10 mouse cellular contexts compared by ENCODE assay signal in genomic region chr4:129739111-129739645, GRCm38 (mm10). TPM values are rescaled to one million over a fixed set of nuclear protein-coding genes. Genes with fewer than 3 reads are reported as not detected.
DNase-seq lines count a peak whose midpoint lies in the region; ATAC-seq lines count a peak whose summit lies in the region.
"Had no signal": no experiment of that assay in that cellular context is flagged by ENCODE, and none has a peak within 500 bp of the region (broad histone marks: within the 10 kb centered on the region; RNA-seq: fewer than 3 reads in every experiment).

No protein-coding gene starts in this region.

- no peaks in the 10 kb centered on the region for H3K9me3 ChIP-seq in lung, embryonic 16.5 days (ENCODE audit: control insufficient read depth, low read length)
- H3K9me3 ChIP-seq in intestine, embryonic 16.5 days (ENCODE audit: control insufficient read depth, low read length), result no peaks in the 10 kb centered on the region
- no peaks in the 10 kb centered on the region for H3K9me3 ChIP-seq in neural tube, embryonic 14.5 days (ENCODE audit: control insufficient read depth, low read length)

- 54% methylated on average over 4 of the region's 4 CpGs for WGBS in lung, embryonic 16.5 days
- WGBS in intestine, embryonic 16.5 days, result 64% methylated on average over 4 of the region's 4 CpGs
- WGBS in neural tube, embryonic 14.5 days, result 84% methylated on average over 4 of the region's 4 CpGs

- intact Hi-C loops in heart, postnatal 25 days (cut with DNase I), result no loop called here

- peaks cover 31% of the 10 kb centered on the region for H3K4me1 ChIP-seq in lung, embryonic 16.5 days (replicated peaks; ENCODE audit: control insufficient read depth, insufficient read depth, low read length)
- H3K4me1 ChIP-seq in intestine, embryonic 16.5 days (ENCODE audit: control insufficient read depth, insufficient read depth, low read length), result peaks cover 15% of the 10 kb centered on the region; the same call in 1 of the 2 replicates
- H3K4me1 ChIP-seq in neural tube, embryonic 14.5 days (ENCODE audit: control insufficient read depth, insufficient read depth, low read length), result peaks cover 19% of the 10 kb centered on the region

- no peaks in the 10 kb centered on the region for H3K27me3 ChIP-seq in lung, embryonic 16.5 days (ENCODE audit: control insufficient read depth, insufficient read depth, low read depth, low read length)
- no peaks in the 10 kb centered on the region for H3K27me3 ChIP-seq in intestine, embryonic 16.5 days (replicated peaks; ENCODE audit: control insufficient read depth, insufficient read depth, low read length)
- H3K27me3 ChIP-seq in neural tube, embryonic 14.5 days (ENCODE audit: control insufficient read depth, insufficient read depth, low read length), result no peaks in the 10 kb centered on the region

- no peaks in the 10 kb centered on the region for H3K36me3 ChIP-seq in lung, embryonic 16.5 days (ENCODE audit: control insufficient read depth, insufficient read depth, low read length)
- H3K36me3 ChIP-seq in intestine, embryonic 16.5 days (ENCODE audit: control insufficient read depth, insufficient read depth, low read length), result no peaks in the 10 kb centered on the region
- H3K36me3 ChIP-seq in neural tube, embryonic 14.5 days (ENCODE audit: control insufficient read depth, insufficient read depth, low read length), result no peaks in the 10 kb centered on the region

- ATAC-seq in lung, embryonic 16.5 days (ENCODE audit: low read depth), result no peak
- ATAC-seq in intestine, embryonic 16.5 days, result no peak
- ATAC-seq in neural tube, embryonic 14.5 days (ENCODE audit: low read depth), result no peak
- no peak for ATAC-seq in megakaryocyte progenitor cell, adult 5-6 weeks (replicated peaks; ENCODE audit: poor library complexity)

- no peak overlapping the region for H3K27ac ChIP-seq in lung, embryonic 16.5 days (ENCODE audit: low read length)
- H3K27ac ChIP-seq in intestine, embryonic 16.5 days (ENCODE audit: low read length), result no peak overlapping the region
- no peak overlapping the region for H3K27ac ChIP-seq in neural tube, embryonic 14.5 days (ENCODE audit: low read depth, low read length)

- no peak overlapping the region for H3K4me3 ChIP-seq in lung, embryonic 16.5 days (ENCODE audit: low read length)
- H3K4me3 ChIP-seq in intestine, embryonic 16.5 days (ENCODE audit: low read length), result 0 out of 2 replicates have a peak overlapping the region, but pooled peaks have one; percentile 5
- peak overlapping the region; percentile 0; the same call in 1 of the 2 replicates for H3K4me3 ChIP-seq in neural tube, embryonic 14.5 days (ENCODE audit: low read depth, low read length)

- peak; percentile 23 for DNase-seq in heart, adult 11 months
- no peak for DNase-seq in heart, postnatal 25 days (ENCODE audit: low spot score)
- no peak for DNase-seq in lung, postnatal 25 days (ENCODE audit: low spot score)
- DNase-seq in Muller cell, postnatal 12 days (ENCODE audit: inconsistent ontology term), result no peak
- DNase-seq: cerebellum, adult 11-12 months; kidney, adult 9 months had no signal

- H3K4me2 ChIP-seq in lung, embryonic 16.5 days (ENCODE audit: low read depth, low read length), result peak overlapping the region; percentile 64
- peak overlapping the region; percentile 22; the same call in 1 of the 2 replicates for H3K4me2 ChIP-seq in intestine, embryonic 16.5 days (ENCODE audit: low read depth, low read length)
- H3K4me2 ChIP-seq in neural tube, embryonic 14.5 days (ENCODE audit: low read depth, low read length), result peak overlapping the region; percentile 80; the same call in 1 of the 2 replicates

- no peak overlapping the region for H3K9ac ChIP-seq in lung, embryonic 16.5 days (ENCODE audit: low read length)
- H3K9ac ChIP-seq in intestine, embryonic 16.5 days (ENCODE audit: low read depth, low read length), result no peak overlapping the region
- no peak overlapping the region for H3K9ac ChIP-seq in neural tube, embryonic 14.5 days (replicated peaks; ENCODE audit: low read depth, low read length)

RNA-seq across cellular contexts. Expression of gene Khdrbs1, which starts 2.9 kb away (rescaled TPM):
- 10 to 100 TPM; 38.0 to 46.9 TPM for total RNA-seq in heart, postnatal 25 days (2021)
- polyA plus RNA-seq in lung, embryonic 16.5 days (2015; fragmentation: Nextera tagmentation; extraction: Ambion mirVana), result 84.3 and 93.1 TPM in 2 replicates
- 62.2 and 62.6 TPM in 2 replicates for polyA plus RNA-seq in intestine, embryonic 16.5 days (2015; fragmentation: Nextera tagmentation; extraction: Ambion mirVana)
- polyA plus RNA-seq in neural tube, embryonic 14.5 days (2014; fragmentation: Nextera tagmentation; extraction: Ambion mirVana), result 105 and 141 TPM in 2 replicates
- 104 and 118 TPM in 2 replicates for total RNA-seq in megakaryocyte progenitor cell, adult 5-6 weeks (2015)
- total RNA-seq in megakaryocyte progenitor cell, adult 5-6 weeks (2017), result 87.7 and 97.3 TPM in 2 replicates

RNA-seq across cellular contexts. Expression of gene Tmem39b, which starts 42.5 kb away (rescaled TPM):
- total RNA-seq in heart, postnatal 25 days (2021), result 1 to 10 TPM; 5.3 to 5.7 TPM
- 10.5 and 13.4 TPM in 2 replicates for polyA plus RNA-seq in lung, embryonic 16.5 days (2015; fragmentation: Nextera tagmentation; extraction: Ambion mirVana)
- 9.2 and 10.6 TPM in 2 replicates for polyA plus RNA-seq in intestine, embryonic 16.5 days (2015; fragmentation: Nextera tagmentation; extraction: Ambion mirVana)
- 22.9 and 23.3 TPM in 2 replicates for polyA plus RNA-seq in neural tube, embryonic 14.5 days (2014; fragmentation: Nextera tagmentation; extraction: Ambion mirVana)
- 23.5 and 26.4 TPM in 2 replicates for total RNA-seq in megakaryocyte progenitor cell, adult 5-6 weeks (2015)
- total RNA-seq in megakaryocyte progenitor cell, adult 5-6 weeks (2017), result 3.0 and 7.3 TPM in 2 replicates

Comparison
In these comparisons a context has a peak if more than half of its experiments do, and no peak if none do; other contexts are left out.
1. H3K4me2 ChIP-seq: peak in every context shown above with its lines; median percentile 80 in neural tube, embryonic 14.5 days; 64 in lung, embryonic 16.5 days; 22 in intestine, embryonic 16.5 days.